ENCODE assay signal across 8 mouse cellular contexts in genomic region chr7:44405346-44406014, GRCm38 (mm10). TPM values are rescaled to one million over a fixed set of nuclear protein-coding genes. Genes with fewer than 3 reads are reported as not detected.
A peak's percentile ranks its signal among the peaks of the same experiment; 100 is the strongest.
DNase-seq lines count a peak whose midpoint lies in the region; TF ChIP-seq lines count a peak whose summit lies in the region.

No protein-coding gene starts in this region.

- no peaks in the 10 kb centered on the region for H3K4me1 ChIP-seq in cortical plate, adult 2 months (ENCODE audit: control insufficient read depth, insufficient read depth, low read length)
- peaks cover 8% of the 10 kb centered on the region for H3K4me1 ChIP-seq in megakaryocyte, embryonic 14.5 days

- peaks cover 7% of the 10 kb centered on the region for H3K9me3 ChIP-seq in megakaryocyte, embryonic 14.5 days

- peak; percentile 79 for TF ChIP-seq POLR2A in cortical plate, adult 2 months (IDR thresholded peaks at IDR 0.05; ENCODE audit: extremely low read depth, insufficient read depth, low read length)

- no peak for TF ChIP-seq CTCF in cortical plate, adult 2 months (IDR thresholded peaks at IDR 0.05; ENCODE audit: extremely low read depth, insufficient read depth, low read length)

- peak overlapping the region; percentile 3 for H3K4me3 ChIP-seq in cortical plate, adult 2 months (ENCODE audit: insufficient read depth, low read length)
- H3K4me3 ChIP-seq in megakaryocyte, embryonic 14.5 days (replicated peaks), result peak overlapping the region; percentile 85

- no peaks in the 10 kb centered on the region for H3K36me3 ChIP-seq in megakaryocyte, embryonic 14.5 days (replicated peaks; ENCODE audit: low read length)

- DNase-seq in adipocyte (ENCODE audit: low spot score), result peak; percentile 97
- DNase-seq in gastrocnemius, adult 8-10 months (ENCODE audit: low spot score in 2 of 2), result peak; percentile 63 to 73
- DNase-seq in hindlimb bud, embryonic 11.5 days (ENCODE audit: extremely low spot score, low read depth, low spot score), result peak; percentile 100
- DNase-seq in left cerebral cortex, adult 8-10 months (ENCODE audit: low spot score in 2 of 2), result peak; percentile 74 to 99
- DNase-seq in right cerebral cortex, postnatal 10 days (ENCODE audit: low spot score in 2 of 2), result peak; percentile 98 to 99
- peak; percentile 77 to 89 for DNase-seq in urinary bladder, postnatal 4 days (ENCODE audit: low spot score in 2 of 2)

- peaks cover 49% of the 10 kb centered on the region for H3K27me3 ChIP-seq in megakaryocyte, embryonic 14.5 days (replicated peaks)

- no peak overlapping the region for H3K27ac ChIP-seq in cortical plate, adult 2 months (ENCODE audit: insufficient read depth, low read length)

RNA-seq across cellular contexts. Expression of gene 1700008O03Rik, which starts 19.9 kb away (rescaled TPM):
- polyA plus RNA-seq in cortical plate, adult 2 months (2012; rRNA removed), result 3.7 and 4.3 TPM in 2 replicates
- not detected for total RNA-seq in gastrocnemius, adult 8-10 months (2022)
- 1 to 10 TPM; 1.5 to 2.8 (median 2.2) TPM for total RNA-seq in left cerebral cortex, adult 8-10 months (2022)
- not detected in 2 replicates for polyA plus RNA-seq in megakaryocyte, embryonic 14.5 days (2012; ENCODE audit: insufficient read depth, low replicate concordance)

RNA-seq across cellular contexts. Expression of gene Syt3, which starts 21.6 kb away (rescaled TPM):
- polyA plus RNA-seq in cortical plate, adult 2 months (2012; rRNA removed), result 70.2 and 74.0 TPM in 2 replicates
- total RNA-seq in gastrocnemius, adult 8-10 months (2022), result 1 to 10 TPM; 3.2 to 7.0 (median 5.2) TPM
- 10 to 100 TPM; 64.0 to 74.2 (median 69.8) TPM for total RNA-seq in left cerebral cortex, adult 8-10 months (2022)
- polyA plus RNA-seq in megakaryocyte, embryonic 14.5 days (2012; ENCODE audit: insufficient read depth, low replicate concordance), result not detected in 2 replicates

RNA-seq across cellular contexts. Expression of gene Lrrc4b, which starts 23.3 kb away (rescaled TPM):
- polyA plus RNA-seq in cortical plate, adult 2 months (2012; rRNA removed), result 190 and 192 TPM in 2 replicates
- total RNA-seq in gastrocnemius, adult 8-10 months (2022), result under 1 TPM; 0.10 to 0.27 (median 0.11) TPM
- total RNA-seq in left cerebral cortex, adult 8-10 months (2022), result 100 to 1,000 TPM; 272 to 301 (median 284) TPM
- not detected in 2 replicates for polyA plus RNA-seq in megakaryocyte, embryonic 14.5 days (2012; ENCODE audit: insufficient read depth, low replicate concordance)

RNA-seq across cellular contexts. Expression of gene Aspdh, which starts 59.7 kb away (rescaled TPM):
- polyA plus RNA-seq in cortical plate, adult 2 months (2012; rRNA removed), result 8.2 and 8.7 TPM in 2 replicates
- total RNA-seq in gastrocnemius, adult 8-10 months (2022), result under 1 TPM in 1 of 4 experiments, not detected in 3; 0.29 TPM
- 1 to 10 TPM; 5.2 to 9.7 (median 6.4) TPM for total RNA-seq in left cerebral cortex, adult 8-10 months (2022)
- not detected in 2 replicates for polyA plus RNA-seq in megakaryocyte, embryonic 14.5 days (2012; ENCODE audit: insufficient read depth, low replicate concordance)

Comparison
In these comparisons a context has a peak if more than half of its experiments do, and no peak if none do; other contexts are left out.
1. RNA of gene Syt3, which starts 21.6 kb away (total RNA-seq): 64.0 to 74.2 TPM in left cerebral cortex, adult 8-10 months; 3.2 to 7.0 TPM in gastrocnemius, adult 8-10 months; every median in the first group is over 4 times any median in the second.
2. RNA of gene Lrrc4b, which starts 23.3 kb away (total RNA-seq): 272 to 301 TPM in left cerebral cortex, adult 8-10 months; 0.10 to 0.27 TPM in gastrocnemius, adult 8-10 months; every median in the first group is over 100 times any median in the second.
3. Peak in every context shown above with its lines, with median percentiles within 50 percentile points of each other: DNase-seq.